Mouse (Mus musculus) lung, postnatal 0 days (tissue): ENCODE measurements around the gene Ptp4a2. TPM values are rescaled to one million over a fixed set of nuclear protein-coding genes. Genes with fewer than 3 reads are reported as not detected.

Experiments used
- ATAC-seq: fragments of 200-750 bp; cut with Nextera tagmentation; 2 replicates; pipeline ENCODE4 v1.8.0; 2017; ENCODE audit warnings: moderate library complexity
- DNase-seq: peaks from one replicate; pipeline ENCODE4 v3.0.0-alpha.2; 2016; ENCODE audit warnings: low spot score
- H3K27ac ChIP-seq: fragments of 300-500 bp; sonication (generic); 2 replicates; pipeline ENCODE4 v1.5.1; 2014; ENCODE audit warnings: antibody characterized with exemption, mild to moderate bottlenecking, low read length, mixed read lengths
- H3K27me3 ChIP-seq: fragments of 300-500 bp; sonication (generic); replicated peaks from 2 replicates; pipeline ENCODE4 v1.6.1; 2014; ENCODE audit warnings: low read length, mixed read lengths; ENCODE audit not compliant: insufficient read depth
- H3K36me3 ChIP-seq: fragments of 300-500 bp; sonication (generic); 2 replicates; pipeline ENCODE4 v1.6.1; 2014; ENCODE audit warnings: low read length, mixed read lengths; ENCODE audit not compliant: insufficient read depth
- H3K4me1 ChIP-seq: fragments of 300-500 bp; sonication (generic); 2 replicates; pipeline ENCODE4 v1.6.1; 2014; ENCODE audit warnings: antibody characterized with exemption, low read depth, low read length, mixed read lengths; ENCODE audit not compliant: insufficient read depth
- H3K4me2 ChIP-seq: fragments of 300-500 bp; sonication (generic); replicated peaks from 2 replicates; pipeline ENCODE4 v1.6.1; 2014; ENCODE audit warnings: low read depth, mild to moderate bottlenecking, low read length, moderate library complexity, mixed read lengths
- H3K4me3 ChIP-seq: fragments of 300-500 bp; sonication (generic); 2 replicates; pipeline ENCODE4 v1.5.1; 2014; ENCODE audit warnings: low read depth, low read length
- H3K9ac ChIP-seq: fragments of 300-500 bp; sonication (generic); replicated peaks from 2 replicates; pipeline ENCODE4 v1.6.1; 2014; ENCODE audit warnings: low read depth, mild to moderate bottlenecking
- H3K9me3 ChIP-seq: fragments of 300-500 bp; sonication (generic); 2 replicates; pipeline ENCODE4 v1.6.1; 2016; ENCODE audit warnings: low read length, mixed read lengths
- CTCF ChIP-seq: IDR thresholded peaks from 2 replicates; pipeline ENCODE4 v1.5.1; 2016; ENCODE audit warnings: antibody characterized with exemption, mild to moderate bottlenecking
- EP300 ChIP-seq: IDR thresholded peaks from 2 replicates; pipeline ENCODE4 v1.6.1; 2016; ENCODE audit warnings: antibody characterized with exemption, mild to moderate bottlenecking, control low read depth
- WGBS: fragments of 180-500 bp; shearing (Covaris S2); extraction: QIAGEN DNeasy Blood & Tissue Kit; methylation state at CpG from one replicate; pipeline ENCODE4 v1.1.7; 2014; 5-methylcytosine and 5-hydroxymethylcytosine counted together
- polyA plus RNA-seq: library from polyadenylated mRNA; unstranded; fragments of >200 nt; fragmentation: Nextera tagmentation; extraction: Ambion mirVana; gene quantifications from 2 replicates; pipeline ENCODE4 v1.2.1, GENCODE M21; 2015

Ptp4a2 gene
- polyA plus RNA-seq, 1 experiment from 2014 or later: 318 TPM

- TF ChIP-seq CTCF: no peak
- TF ChIP-seq EP300: peak; percentile 94
- H3K4me3 ChIP-seq: peak overlapping the region; percentile 19; the same call in 1 of the 2 replicates
- no peaks in the 10 kb centered on the region for H3K9me3 ChIP-seq
- H3K9ac ChIP-seq: peak overlapping the region; percentile 54
- WGBS: 7% methylated on average over 17 of the region's 17 CpGs
- peak; percentile 97 for DNase-seq
- ATAC-seq: peak; percentile 92
- H3K27me3 ChIP-seq: no peaks in the 10 kb centered on the region
- H3K4me2 ChIP-seq: peak overlapping the region; percentile 53
- peak overlapping the region; percentile 95 for H3K27ac ChIP-seq
- no peaks in the 10 kb centered on the region for H3K36me3 ChIP-seq
- peaks cover 19% of the 10 kb centered on the region; the same call in 1 of the 2 replicates for H3K4me1 ChIP-seq
Observed at GRCm38 (mm10) chr4:129795151-129795860, 15.7 kb upstream of the Ptp4a2 start.

GRCm38 (mm10) chr4:129795861-129796260, 15.2 kb upstream of the Ptp4a2 start:
- Histone ChIP-seq H3K27me3 (no peaks in the 10 kb centered on the region), H3K4me2 (peak overlapping the region; percentile 53), H3K9me3 (no peaks in the 10 kb centered on the region), H3K9ac (no peak overlapping the region), H3K27ac (peak overlapping the region; percentile 95), H3K4me3 (peak overlapping the region; percentile 19; the same call in 1 of the 2 replicates), H3K36me3 (no peaks in the 10 kb centered on the region), H3K4me1 (peaks cover 19% of the 10 kb centered on the region; the same call in 1 of the 2 replicates)
- ATAC-seq (no peak; the same call in 1 of the 2 replicates), DNase-seq (no peak)
- WGBS: 14% methylated on average over 8 of the region's 8 CpGs
- TF ChIP-seq EP300 (no peak), CTCF (no peak)

GRCm38 (mm10) chr4:129797985-129798384, 13.0 kb upstream of the Ptp4a2 start:
- TF ChIP-seq EP300: no peak
- TF ChIP-seq CTCF: no peak
- Histone ChIP-seq H3K9ac (no peak overlapping the region), H3K36me3 (no peaks in the 10 kb centered on the region), H3K4me1 (peaks cover 19% of the 10 kb centered on the region; the same call in 1 of the 2 replicates), H3K27ac (no peak overlapping the region), H3K4me2 (no peak overlapping the region), H3K27me3 (no peaks in the 10 kb centered on the region), H3K9me3 (no peaks in the 10 kb centered on the region), H3K4me3 (no peak overlapping the region)
- DNase-seq (peak; percentile 76), ATAC-seq (0 out of 2 replicates have a peak, but pooled peaks have one; percentile 27)
- 35% methylated on average over 5 of the region's 5 CpGs for WGBS

GRCm38 (mm10) chr4:129803368-129803767, 7.7 kb upstream of the Ptp4a2 start:
- no peak overlapping the region for H3K9ac ChIP-seq
- ATAC-seq: no peak

GRCm38 (mm10) chr4:129805059-129805458, 6.0 kb upstream of the Ptp4a2 start:
- Histone ChIP-seq H3K27me3 (no peaks in the 10 kb centered on the region), H3K9ac (no peak overlapping the region), H3K9me3 (no peaks in the 10 kb centered on the region), H3K4me1 (no peaks in the 10 kb centered on the region), H3K4me2 (no peak overlapping the region), H3K36me3 (no peaks in the 10 kb centered on the region), H3K27ac (no peak overlapping the region), H3K4me3 (no peak overlapping the region)
- TF ChIP-seq CTCF: no peak
- TF ChIP-seq EP300: no peak
- DNase-seq: no peak
- WGBS: 80% methylated on average over 3 of the region's 3 CpGs
- ATAC-seq: no peak

More at GRCm38 (mm10) chr4:129803368-129803767, 7.7 kb upstream of the Ptp4a2 start:
- no peak overlapping the region for H3K4me2 ChIP-seq
- H3K4me3 ChIP-seq: no peak overlapping the region
- no peaks in the 10 kb centered on the region for H3K27me3 ChIP-seq
- no peaks in the 10 kb centered on the region for H3K4me1 ChIP-seq
- TF ChIP-seq CTCF: no peak
- TF ChIP-seq EP300: no peak
- WGBS: 52% methylated on average over 1 of the region's 1 CpGs
- DNase-seq: no peak
- H3K36me3 ChIP-seq: no peaks in the 10 kb centered on the region
- no peak overlapping the region for H3K27ac ChIP-seq
- H3K9me3 ChIP-seq: no peaks in the 10 kb centered on the region

GRCm38 (mm10) chr4:129811605-129812468, 818 bp downstream of the Ptp4a2 start:
- Histone ChIP-seq H3K9ac (no peak overlapping the region), H3K4me3 (no peak overlapping the region), H3K36me3 (no peaks in the 10 kb centered on the region), H3K27ac (peak overlapping the region; percentile 84), H3K4me2 (no peak overlapping the region; the same call in 1 of the 2 replicates), H3K9me3 (no peaks in the 10 kb centered on the region), H3K27me3 (no peaks in the 10 kb centered on the region), H3K4me1 (no peaks in the 10 kb centered on the region)
- 69% methylated on average over 14 of the region's 14 CpGs for WGBS
- 0 out of 2 replicates have a peak, but pooled peaks have one; percentile 1 for ATAC-seq
- no peak for DNase-seq
- TF ChIP-seq EP300 (no peak), CTCF (no peak)
